Mouse (Mus musculus) embryonic facial prominence, embryonic 12.5 days (tissue): ENCODE results near the gene Ptpn4. TPM values are rescaled to one million over a fixed set of nuclear protein-coding genes. Genes with fewer than 3 reads are reported as not detected.

Experiments
- ATAC-seq: fragments of 200-750 bp; cut with Nextera tagmentation; 2 replicates; pipeline ENCODE4 v1.8.0; 2017; ENCODE audit not compliant: insufficient number of reproducible peaks, insufficient read depth, low FRiP score, low TSS enrichment
- H3K27ac ChIP-seq: fragments of 300-500 bp; sonication (generic); 2 replicates; pipeline ENCODE4 v1.5.1; 2016; ENCODE audit warnings: mild to moderate bottlenecking
- H3K27me3 ChIP-seq: fragments of 300-500 bp; sonication (generic); 2 replicates; pipeline ENCODE4 v1.6.1; 2016; ENCODE audit warnings: mild to moderate bottlenecking, moderate library complexity
- H3K36me3 ChIP-seq: fragments of 300-500 bp; sonication (generic); 2 replicates; pipeline ENCODE4 v1.6.1; 2016; ENCODE audit warnings: mild to moderate bottlenecking
- H3K4me1 ChIP-seq: fragments of 300-500 bp; sonication (generic); 2 replicates; pipeline ENCODE4 v1.6.1; 2016
- H3K4me2 ChIP-seq: fragments of 300-500 bp; sonication (generic); replicated peaks from 2 replicates; pipeline ENCODE4 v1.6.1; 2016; ENCODE audit warnings: mild to moderate bottlenecking, moderate library complexity
- H3K4me3 ChIP-seq: fragments of 300-500 bp; sonication (generic); 2 replicates; pipeline ENCODE4 v1.5.1; 2016; ENCODE audit warnings: mild to moderate bottlenecking
- H3K9ac ChIP-seq: fragments of 300-500 bp; sonication (generic); 2 replicates; pipeline ENCODE4 v1.6.1; 2016; ENCODE audit warnings: mild to moderate bottlenecking, moderate library complexity
- H3K9me3 ChIP-seq: fragments of 300-500 bp; sonication (generic); 2 replicates; pipeline ENCODE4 v1.6.1; 2016; ENCODE audit warnings: mild to moderate bottlenecking, moderate library complexity
- WGBS: fragments of 180-500 bp; shearing (Covaris S2); methylation state at CpG from one replicate; pipeline ENCODE4 v1.1.7; 2016; 5-methylcytosine and 5-hydroxymethylcytosine counted together
- polyA plus RNA-seq: library from polyadenylated mRNA; unstranded; fragments of >200 nt; fragmentation: Nextera tagmentation; extraction: Ambion mirVana; gene quantifications from 2 replicates; pipeline ENCODE4 v1.2.1, GENCODE M21; 2016

The Ptpn4 gene
- polyA plus RNA-seq = 8.4 and 9.2 TPM in 2 replicates

DNA sequence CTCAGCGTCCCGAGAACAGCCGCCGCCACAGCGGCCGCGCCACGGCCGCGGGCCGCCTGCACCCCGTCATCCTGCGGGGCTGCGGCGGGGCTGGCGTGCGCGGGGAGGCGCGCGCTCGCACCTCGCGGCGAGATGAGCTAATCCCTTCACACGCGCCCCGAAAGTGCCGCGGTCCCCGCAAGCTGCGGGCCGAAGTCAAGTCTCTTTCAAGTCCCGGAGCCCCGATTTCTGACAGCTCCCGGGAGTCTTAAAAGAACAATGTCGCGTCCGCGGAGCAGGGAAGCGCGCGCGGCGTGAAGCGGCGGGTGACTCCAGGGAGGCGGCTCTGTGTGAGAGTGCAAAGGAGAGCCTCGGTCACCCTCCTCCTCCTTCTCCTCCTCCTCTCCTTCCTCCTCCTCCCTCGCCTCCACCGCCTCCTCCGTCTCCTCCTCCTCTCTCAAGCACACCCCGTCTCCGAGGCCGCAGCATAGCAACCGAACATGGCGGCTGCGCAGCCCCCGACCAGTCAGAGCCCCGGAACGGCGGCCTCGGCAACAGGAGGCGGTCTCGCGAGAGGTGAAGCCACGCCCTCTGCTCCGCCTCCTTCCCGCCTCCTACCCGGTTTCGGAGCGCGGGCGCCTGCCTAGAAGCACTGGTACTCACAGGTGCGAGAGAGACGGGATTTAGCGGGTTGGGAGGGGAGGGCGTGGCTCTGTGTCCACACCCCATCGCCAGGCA, at the start of gene Ptpn4:
Gene Ptpn4 (minus strand): TSS at position 579 of the 717 bp plus-strand sequence.
- H3K36me3 ChIP-seq = no peaks in the 10 kb centered on the region
- ATAC-seq = peak; percentile 100
- H3K9ac ChIP-seq = peak within 1 kb of the TSS; percentile 89
- WGBS = 0% methylated on average over 58 of the region's 79 CpGs
- H3K4me3 ChIP-seq = peak within 1 kb of the TSS; percentile 86
- peak within 1 kb of the TSS; percentile 91 for H3K27ac ChIP-seq
- no peaks in the 10 kb centered on the region for H3K27me3 ChIP-seq
- peak within 1 kb of the TSS; percentile 64 for H3K4me2 ChIP-seq
- H3K4me1 ChIP-seq = peaks cover 8% of the 10 kb centered on the region; the same call in 1 of the 2 replicates
- no peaks in the 10 kb centered on the region for H3K9me3 ChIP-seq

DNA sequence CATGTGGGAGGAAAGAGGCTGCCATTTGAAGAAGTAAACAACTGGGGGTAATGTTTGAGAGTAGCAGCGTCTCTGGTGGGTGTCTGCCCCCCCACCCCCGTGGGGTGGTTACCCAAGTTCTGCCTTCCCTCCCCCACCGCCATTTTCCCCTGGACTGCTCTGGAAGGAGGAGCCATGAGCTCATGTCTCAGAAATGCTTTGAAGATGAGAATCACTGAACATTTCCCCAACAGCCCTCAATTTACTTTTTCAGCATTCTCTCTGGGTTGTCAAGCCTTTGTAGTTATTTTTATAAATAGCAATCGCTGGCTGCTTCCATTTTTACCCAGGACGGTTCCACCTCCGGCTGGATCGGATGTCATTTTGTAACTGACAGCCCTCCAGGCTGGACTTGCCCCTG, 48.9 kb upstream of the Ptpn4 start:
- H3K36me3 ChIP-seq = no peaks in the 10 kb centered on the region
- no peak for ATAC-seq
- H3K4me3 ChIP-seq = no peak overlapping the region
- H3K4me1 ChIP-seq = peaks cover 12% of the 10 kb centered on the region
- 41% methylated on average over 7 of the region's 7 CpGs for WGBS
- H3K9me3 ChIP-seq = no peaks in the 10 kb centered on the region
- H3K27ac ChIP-seq = no peak overlapping the region
- H3K27me3 ChIP-seq = no peaks in the 10 kb centered on the region
- no peak overlapping the region for H3K4me2 ChIP-seq
- no peak overlapping the region for H3K9ac ChIP-seq

DNA sequence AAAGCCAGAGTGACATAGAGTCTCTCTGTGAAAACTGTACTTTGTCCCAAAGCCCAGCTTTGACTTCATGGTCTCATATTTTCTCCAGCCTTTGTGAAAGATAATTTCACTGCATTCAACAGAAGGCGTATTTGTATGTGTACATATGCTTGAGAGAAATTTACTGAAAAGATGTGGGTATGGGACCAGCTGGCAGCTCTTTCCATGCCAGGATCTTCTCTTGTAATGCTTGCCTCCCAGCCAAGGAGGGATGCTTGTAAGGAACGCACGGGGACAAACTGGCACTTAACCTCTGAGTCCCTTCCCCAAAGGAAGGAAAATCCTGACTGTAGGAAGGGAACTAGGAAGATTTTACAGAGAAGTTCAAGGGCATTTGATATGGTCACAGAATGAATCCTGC, 46.9 kb upstream of the Ptpn4 start:
- Histone ChIP-seq H3K36me3 (no peaks in the 10 kb centered on the region), H3K4me2 (no peak overlapping the region), H3K4me1 (peaks cover 12% of the 10 kb centered on the region), H3K9me3 (no peaks in the 10 kb centered on the region), H3K27me3 (no peaks in the 10 kb centered on the region), H3K9ac (no peak overlapping the region), H3K4me3 (no peak overlapping the region), H3K27ac (no peak overlapping the region)
- WGBS = 85% methylated on average over 3 of the region's 3 CpGs
- ATAC-seq = no peak

DNA sequence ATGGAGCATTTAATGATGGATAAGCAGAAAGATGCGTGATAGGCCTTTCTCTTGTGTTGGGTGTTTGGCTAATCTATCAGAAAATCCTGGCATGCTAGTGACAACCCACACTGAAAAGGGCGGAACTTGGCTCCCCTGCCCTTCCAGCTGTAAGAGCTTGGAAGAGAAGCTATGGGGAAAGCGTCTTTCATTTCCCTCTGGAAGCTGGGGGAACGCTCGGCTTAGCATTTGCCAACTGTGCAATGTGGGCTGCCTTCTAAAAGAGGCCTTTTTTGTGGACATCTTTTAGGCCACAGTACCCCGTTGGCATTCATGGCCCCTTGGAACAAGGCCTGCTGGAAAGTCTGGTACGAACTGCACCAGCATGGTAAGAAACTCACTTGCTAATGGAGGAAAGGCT, 41.5 kb upstream of the Ptpn4 start:
- no peak for ATAC-seq
- Histone ChIP-seq H3K36me3 (no peaks in the 10 kb centered on the region), H3K9me3 (no peaks in the 10 kb centered on the region), H3K27me3 (no peaks in the 10 kb centered on the region), H3K4me1 (0 out of 2 replicates have a peak, but pooled peaks cover 3% of the 10 kb centered on the region), H3K4me2 (no peak overlapping the region), H3K9ac (no peak overlapping the region), H3K27ac (no peak overlapping the region), H3K4me3 (no peak overlapping the region)
- WGBS = 87% methylated on average over 7 of the region's 7 CpGs

DNA sequence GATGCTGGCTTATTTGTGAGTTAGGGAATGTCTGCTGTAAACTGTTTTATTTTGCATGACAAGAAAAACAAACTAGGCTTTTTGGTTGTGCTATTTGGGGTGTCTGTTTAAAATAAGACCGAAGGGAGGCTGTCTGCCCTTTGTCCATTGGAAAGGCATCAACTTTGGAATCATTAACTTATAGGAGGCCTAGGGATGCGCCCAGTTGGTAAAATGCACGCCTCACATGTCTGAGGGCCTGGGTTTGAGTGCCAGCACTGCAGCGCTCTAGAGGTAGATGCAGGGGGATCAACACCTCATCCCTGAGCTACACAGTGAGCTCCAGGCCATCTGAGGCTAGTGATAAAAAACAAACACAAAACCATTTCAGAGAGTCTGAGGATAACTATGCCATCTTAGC, 40.1 kb upstream of the Ptpn4 start:
- no peaks in the 10 kb centered on the region for H3K9me3 ChIP-seq
- no peaks in the 10 kb centered on the region for H3K27me3 ChIP-seq
- 87% methylated on average over 4 of the region's 4 CpGs for WGBS
- no peak overlapping the region for H3K27ac ChIP-seq
- no peak for ATAC-seq
- H3K4me1 ChIP-seq = 0 out of 2 replicates have a peak, but pooled peaks cover 3% of the 10 kb centered on the region
- H3K9ac ChIP-seq = no peak overlapping the region
- no peak overlapping the region for H3K4me2 ChIP-seq
- H3K4me3 ChIP-seq = no peak overlapping the region
- H3K36me3 ChIP-seq = no peaks in the 10 kb centered on the region

DNA sequence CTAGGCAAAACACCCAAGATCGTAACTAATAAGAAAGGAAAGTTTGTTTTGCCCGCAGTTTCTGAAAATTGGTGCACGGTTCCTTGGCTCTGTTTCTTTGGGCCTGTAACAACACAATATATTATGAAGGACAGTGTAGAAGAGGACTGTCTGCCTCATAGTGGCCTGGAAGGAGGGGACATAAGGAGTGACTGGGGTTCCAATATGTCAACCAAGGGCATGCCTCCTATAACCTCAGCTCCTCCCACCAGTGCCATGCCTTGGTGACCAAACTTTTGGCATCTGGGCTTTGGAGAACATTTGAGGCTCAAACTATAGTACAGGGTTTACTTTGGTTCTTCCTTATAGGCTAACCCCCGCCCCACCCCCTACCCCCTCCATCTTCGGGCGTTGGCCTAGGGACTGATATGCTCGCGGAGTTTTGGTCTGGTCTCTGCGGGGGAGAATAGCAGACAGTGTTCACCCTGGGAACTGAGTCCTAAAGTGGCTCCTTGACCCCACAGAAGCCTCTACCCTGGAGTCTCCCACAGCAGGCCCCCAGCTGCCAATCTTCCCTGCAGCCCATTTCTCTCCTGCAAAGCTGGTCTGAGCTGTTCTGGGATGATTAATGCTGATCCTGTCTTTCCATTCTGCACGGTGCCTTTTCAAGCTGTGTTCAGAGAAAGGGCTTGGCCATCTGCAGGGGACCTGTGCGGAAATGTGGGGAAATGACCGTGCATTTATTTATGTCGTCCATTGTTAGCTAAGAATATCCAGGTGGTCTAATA, 31.2 kb upstream of the Ptpn4 start:
- 72% methylated on average over 13 of the region's 13 CpGs for WGBS
- Histone ChIP-seq H3K4me3 (no peak overlapping the region), H3K4me2 (no peak overlapping the region), H3K9ac (no peak overlapping the region), H3K27me3 (no peaks in the 10 kb centered on the region), H3K9me3 (no peaks in the 10 kb centered on the region), H3K36me3 (no peaks in the 10 kb centered on the region), H3K4me1 (no peaks in the 10 kb centered on the region), H3K27ac (no peak overlapping the region)
- 0 out of 2 replicates have a peak, but pooled peaks have one; percentile 8 for ATAC-seq

DNA sequence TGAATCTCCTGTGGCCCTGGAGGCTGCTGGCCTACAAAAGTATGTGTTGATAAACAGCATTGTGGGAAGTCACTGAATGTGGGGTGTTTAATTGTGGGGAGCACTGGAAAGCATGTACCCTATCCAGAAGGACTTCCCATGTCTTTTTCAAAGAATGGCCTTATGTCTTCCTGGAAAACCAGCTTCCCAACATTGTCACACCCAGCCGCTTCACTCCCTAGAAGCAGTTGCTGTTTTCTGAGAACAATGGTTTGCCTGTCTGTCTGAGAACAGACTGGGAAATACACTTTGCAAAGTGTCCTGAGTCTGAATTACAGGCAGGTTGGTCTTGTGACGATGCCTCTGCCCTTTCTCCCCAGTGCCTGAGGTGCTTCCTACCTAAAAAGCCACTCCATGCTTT, 29.9 kb upstream of the Ptpn4 start:
- Histone ChIP-seq H3K4me3 (no peak overlapping the region), H3K27me3 (no peaks in the 10 kb centered on the region), H3K27ac (no peak overlapping the region), H3K4me1 (no peaks in the 10 kb centered on the region), H3K4me2 (no peak overlapping the region), H3K9ac (no peak overlapping the region), H3K9me3 (no peaks in the 10 kb centered on the region), H3K36me3 (no peaks in the 10 kb centered on the region)
- 18% methylated on average over 2 of the region's 2 CpGs for WGBS
- ATAC-seq = no peak

DNA sequence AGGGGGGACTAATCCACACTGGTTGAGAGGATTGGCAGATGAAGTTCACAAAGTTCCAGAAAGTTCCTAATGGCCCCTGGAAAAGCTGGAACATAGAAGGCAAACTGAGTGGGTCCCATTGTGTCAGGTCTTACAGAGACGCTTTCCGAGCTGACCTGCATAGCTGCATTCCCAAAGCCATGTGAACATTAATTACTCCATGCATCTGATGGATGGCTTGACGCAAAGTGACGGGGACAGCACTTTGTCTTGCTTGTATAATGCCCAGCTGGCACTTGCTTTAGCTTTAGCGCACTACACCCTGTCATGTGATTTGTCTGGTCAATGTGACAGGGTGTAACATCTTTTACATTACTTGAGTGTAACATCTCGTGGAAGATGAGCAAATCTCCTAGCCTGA, 27.9 kb upstream of the Ptpn4 start:
- no peak overlapping the region for H3K4me2 ChIP-seq
- H3K36me3 ChIP-seq = no peaks in the 10 kb centered on the region
- H3K9me3 ChIP-seq = no peaks in the 10 kb centered on the region
- 80% methylated on average over 6 of the region's 6 CpGs for WGBS
- H3K27me3 ChIP-seq = no peaks in the 10 kb centered on the region
- no peak overlapping the region for H3K4me3 ChIP-seq
- no peaks in the 10 kb centered on the region for H3K4me1 ChIP-seq
- no peak for ATAC-seq
- H3K9ac ChIP-seq = no peak overlapping the region
- no peak overlapping the region for H3K27ac ChIP-seq

DNA sequence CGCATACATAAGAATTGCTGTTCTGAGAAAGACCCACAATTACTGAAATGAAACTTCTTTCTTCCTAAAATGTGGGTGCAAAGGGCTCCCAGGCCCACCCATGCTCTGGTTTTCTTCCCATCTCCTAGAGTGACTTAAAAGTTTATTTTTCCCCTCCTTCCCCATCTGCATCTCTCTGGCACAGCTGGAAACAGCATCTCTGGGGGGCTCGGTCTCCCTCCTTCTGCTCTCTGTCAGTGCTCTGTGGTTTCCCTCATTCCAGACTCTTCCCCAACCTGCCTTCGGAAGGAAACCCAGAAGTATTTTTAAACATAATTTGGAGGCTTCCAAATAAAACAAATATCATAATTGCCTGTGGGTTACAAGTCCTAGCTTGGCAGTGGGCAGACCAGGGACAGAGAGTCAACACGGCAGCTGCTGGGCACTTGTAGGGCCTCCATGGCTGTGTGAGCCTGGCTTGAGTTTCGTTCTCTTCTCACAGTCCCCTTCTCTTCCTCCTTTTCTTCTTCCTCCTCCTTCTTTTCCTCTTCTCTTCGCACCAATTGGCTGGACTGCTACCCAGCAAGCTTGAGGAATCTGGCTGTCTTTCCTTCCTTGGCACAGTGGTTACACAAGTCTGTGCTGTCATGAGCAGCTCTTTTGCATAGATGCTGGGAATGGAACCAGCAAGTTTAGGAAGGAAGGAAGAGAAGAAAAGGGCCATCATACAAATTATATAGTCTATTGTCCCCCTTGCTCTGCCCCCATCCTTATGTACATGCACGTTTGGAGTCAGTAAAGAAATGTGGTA, 26.3 kb upstream of the Ptpn4 start:
- 60% methylated on average over 7 of the region's 7 CpGs for WGBS
- Histone ChIP-seq H3K9ac (no peak overlapping the region), H3K27ac (no peak overlapping the region), H3K36me3 (no peaks in the 10 kb centered on the region), H3K4me1 (no peaks in the 10 kb centered on the region), H3K27me3 (no peaks in the 10 kb centered on the region), H3K4me3 (no peak overlapping the region), H3K4me2 (no peak overlapping the region), H3K9me3 (no peaks in the 10 kb centered on the region)
- ATAC-seq = no peak

DNA sequence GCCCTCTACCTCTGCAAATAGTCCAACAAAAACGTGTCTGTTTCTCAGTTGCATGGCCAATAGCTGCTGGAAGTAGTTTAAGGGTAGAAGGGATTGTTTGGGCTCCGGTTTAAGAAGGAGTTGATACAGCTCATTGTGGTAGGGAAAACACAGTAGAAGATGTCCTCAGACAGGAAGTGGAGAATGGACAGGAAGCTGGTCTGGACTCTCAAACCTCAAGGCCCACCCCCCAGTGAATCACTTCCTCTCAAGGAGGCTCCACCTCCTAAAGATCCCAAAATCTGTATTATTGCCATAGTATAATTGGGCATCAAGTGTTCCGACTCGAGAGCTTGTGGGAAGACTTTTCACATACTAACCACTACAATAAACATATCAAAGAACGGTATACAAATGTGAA, 22.2 kb upstream of the Ptpn4 start:
- no peak overlapping the region for H3K4me3 ChIP-seq
- ATAC-seq = no peak
- H3K9ac ChIP-seq = no peak overlapping the region
- H3K4me1 ChIP-seq = no peaks in the 10 kb centered on the region
- H3K4me2 ChIP-seq = no peak overlapping the region
- H3K27me3 ChIP-seq = no peaks in the 10 kb centered on the region
- H3K27ac ChIP-seq = no peak overlapping the region
- 76% methylated on average over 5 of the region's 5 CpGs for WGBS
- no peaks in the 10 kb centered on the region for H3K9me3 ChIP-seq
- no peaks in the 10 kb centered on the region for H3K36me3 ChIP-seq

DNA sequence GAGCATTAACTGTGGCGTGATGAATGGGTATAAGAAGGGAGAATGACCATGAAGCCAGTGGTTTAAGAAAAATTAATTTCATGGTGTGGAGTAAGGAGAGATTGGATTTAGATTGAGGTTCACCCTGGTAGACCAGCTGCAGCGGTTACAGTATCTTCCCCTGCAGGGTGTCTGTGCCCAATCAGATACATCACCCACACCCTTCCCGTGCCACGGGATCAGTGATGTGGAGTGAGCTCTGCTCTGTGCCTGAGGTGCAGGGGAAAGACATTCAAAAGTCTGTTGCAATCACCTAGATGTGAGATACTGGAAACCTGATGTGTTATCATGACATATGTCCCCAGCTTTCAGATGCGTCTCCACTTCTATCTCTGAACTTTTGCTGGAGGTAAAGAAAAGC, 15.6 kb upstream of the Ptpn4 start:
- 86% methylated on average over 5 of the region's 5 CpGs for WGBS
- Histone ChIP-seq H3K4me3 (no peak overlapping the region), H3K4me1 (no peaks in the 10 kb centered on the region), H3K9me3 (no peaks in the 10 kb centered on the region), H3K9ac (no peak overlapping the region), H3K27ac (no peak overlapping the region), H3K4me2 (no peak overlapping the region), H3K27me3 (no peaks in the 10 kb centered on the region), H3K36me3 (no peaks in the 10 kb centered on the region)
- ATAC-seq = no peak
